Mouse (Mus musculus) heart, adult 2 months (tissue): ENCODE measurements around the gene Stag3. TPM values are rescaled to one million over a fixed set of nuclear protein-coding genes. Genes with fewer than 3 reads are reported as not detected.

Source experiments
- DNase-seq, 2 experiments: peaks; one replicate each; pipeline ENCODE4 v3.0.0; 2021
- H3K27ac ChIP-seq: fragments of 200-600 bp; 2 replicates; pipeline ENCODE4 v1.8.1; 2022
- H3K27me3 ChIP-seq: fragments of 200-500 bp; 2 replicates; pipeline ENCODE4 v1.6.1; 2012; ENCODE audit warnings: mild to moderate bottlenecking, low read length, inconsistent platforms, mixed read lengths; ENCODE audit not compliant: control insufficient read depth, insufficient read depth
- H3K36me3 ChIP-seq: fragments of 200-500 bp; 2 replicates; pipeline ENCODE4 v1.6.1; 2012; ENCODE audit warnings: low read length, inconsistent platforms; ENCODE audit not compliant: control insufficient read depth, insufficient read depth
- H3K4me1 ChIP-seq: fragments of 200-500 bp; 2 replicates; pipeline ENCODE4 v1.6.1; 2011; ENCODE audit warnings: low read length; ENCODE audit not compliant: control insufficient read depth, insufficient read depth
- H3K4me3 ChIP-seq: fragments of 200-600 bp; 2 replicates; pipeline ENCODE4 v1.8.1; 2022
- H3K79me2 ChIP-seq: fragments of 200-500 bp; replicated peaks from 2 replicates; pipeline ENCODE4 v1.6.1; 2012; ENCODE audit warnings: mild to moderate bottlenecking, inconsistent platforms, low read length, moderate library complexity, mixed read lengths; ENCODE audit not compliant: control insufficient read depth, insufficient read depth
- H3K9ac ChIP-seq: fragments of 200-500 bp; 2 replicates; pipeline ENCODE4 v1.6.1; 2012; ENCODE audit warnings: low read depth, mild to moderate bottlenecking, control low read depth, inconsistent platforms, low read length, mixed read lengths
- CTCF ChIP-seq: fragments of 200-600 bp; IDR thresholded peaks from 2 replicates; pipeline ENCODE4 v1.8.1; 2022; ENCODE audit warnings: antibody characterized with exemption, mild to moderate bottlenecking, moderate library complexity
- EP300 ChIP-seq: fragments of 200-500 bp; IDR thresholded peaks from 2 replicates; pipeline ENCODE4 v1.6.1; 2011; ENCODE audit warnings: low read depth, low read length, control low read depth; ENCODE audit not compliant: insufficient read depth
- POLR2A ChIP-seq: fragments of 200-500 bp; IDR thresholded peaks from 2 replicates; pipeline ENCODE4 v1.6.1; 2011; ENCODE audit warnings: mild to moderate bottlenecking, low read depth, low read length, control low read depth; ENCODE audit not compliant: insufficient read depth
- WGBS: fragments of 180-500 bp; shearing (Covaris S2); methylation state at CpG from one replicate; pipeline ENCODE4 v1.1.7; 2018; 5-methylcytosine and 5-hydroxymethylcytosine counted together
- intact Hi-C: fragments of 180-260 bp; cut with DNase I; formaldehyde crosslinking; loops from one replicate; pipeline ENCODE4 v1.15.1; 2025
- polyA plus RNA-seq: library from polyadenylated mRNA; depleted of rRNA; stranded (reverse); fragments of >200 nt; gene quantifications from 2 replicates; pipeline ENCODE4 v1.2.3, GENCODE M21; 2012
- total RNA-seq, 2 experiments: library from RNA; stranded (reverse); gene quantifications; 2 replicates each; pipeline ENCODE4 v1.2.3; 2021

The Stag3 gene
- total and polyA plus RNA-seq, 3 experiments: 0.98 TPM; not detected in 2

GRCm38 (mm10) chr5:138283540-138283939, 3.5 kb downstream of the Stag3 start:
- no peak for DNase-seq
- H3K27ac ChIP-seq: no peak overlapping the region
- peaks cover 1% of the 10 kb centered on the region; the same call in 1 of the 2 replicates for H3K27me3 ChIP-seq
- H3K79me2 ChIP-seq: no peaks in the 10 kb centered on the region
- no peaks in the 10 kb centered on the region for H3K36me3 ChIP-seq
- H3K4me1 ChIP-seq: no peaks in the 10 kb centered on the region; the same call in 1 of the 2 replicates
- WGBS: 63% methylated on average over 1 of the region's 1 CpGs
- intact Hi-C loops: no loop called here
- TF ChIP-seq POLR2A (no peak), CTCF (peak; percentile 29), EP300 (no peak)
- no peak overlapping the region for H3K4me3 ChIP-seq
- H3K9ac ChIP-seq: no peak overlapping the region

- DNase-seq: no peak
- H3K79me2 ChIP-seq: no peaks in the 10 kb centered on the region
- intact Hi-C loops: no loop called here
- peak; percentile 44 for TF ChIP-seq CTCF
- no peak for TF ChIP-seq POLR2A
- WGBS: 69% methylated on average over 3 of the region's 3 CpGs
- no peak overlapping the region for H3K4me3 ChIP-seq
- no peak overlapping the region for H3K9ac ChIP-seq
- no peak overlapping the region for H3K27ac ChIP-seq
- H3K27me3 ChIP-seq: no peaks in the 10 kb centered on the region
- no peaks in the 10 kb centered on the region for H3K36me3 ChIP-seq
- H3K4me1 ChIP-seq: no peaks in the 10 kb centered on the region
These were observed 7.8 kb downstream of the Stag3 start for GRCm38 (mm10) chr5:138287861-138288260.

- 59% methylated on average over 1 of the region's 1 CpGs for WGBS
- H3K4me3 ChIP-seq: no peak overlapping the region
These were observed 11.6 kb downstream of the Stag3 start for GRCm38 (mm10) chr5:138291638-138292037.

GRCm38 (mm10) chr5:138294158-138294557, 14.1 kb downstream of the Stag3 start:
- no peak overlapping the region for H3K4me3 ChIP-seq
- no peaks in the 10 kb centered on the region for H3K27me3 ChIP-seq
- no peaks in the 10 kb centered on the region for H3K4me1 ChIP-seq
- intact Hi-C loops: no loop called here
- no peak for DNase-seq
- H3K27ac ChIP-seq: no peak overlapping the region
- no peaks in the 10 kb centered on the region for H3K36me3 ChIP-seq
- TF ChIP-seq POLR2A (no peak), EP300 (no peak), CTCF (no peak)
- no peak overlapping the region for H3K9ac ChIP-seq
- H3K79me2 ChIP-seq: no peaks in the 10 kb centered on the region

More at GRCm38 (mm10) chr5:138291638-138292037, 11.6 kb downstream of the Stag3 start:
- H3K27me3 ChIP-seq: no peaks in the 10 kb centered on the region
- no peak for DNase-seq
- no peaks in the 10 kb centered on the region for H3K36me3 ChIP-seq
- H3K79me2 ChIP-seq: no peaks in the 10 kb centered on the region
- no peak overlapping the region for H3K9ac ChIP-seq
- intact Hi-C loops: no loop called here
- no peak overlapping the region for H3K27ac ChIP-seq
- TF ChIP-seq POLR2A (no peak), EP300 (no peak), CTCF (no peak)
- no peaks in the 10 kb centered on the region for H3K4me1 ChIP-seq

- H3K4me1 ChIP-seq: no peaks in the 10 kb centered on the region
- H3K4me3 ChIP-seq: no peak overlapping the region
- no peaks in the 10 kb centered on the region for H3K79me2 ChIP-seq
- no peak overlapping the region for H3K9ac ChIP-seq
- 74% methylated on average over 2 of the region's 2 CpGs for WGBS
- H3K27ac ChIP-seq: no peak overlapping the region
- no peaks in the 10 kb centered on the region for H3K36me3 ChIP-seq
- no peak for DNase-seq
- intact Hi-C loops: no loop called here
- H3K27me3 ChIP-seq: no peaks in the 10 kb centered on the region
- TF ChIP-seq EP300 (no peak), CTCF (no peak), POLR2A (no peak)
These were observed 19.6 kb downstream of the Stag3 start for GRCm38 (mm10) chr5:138299613-138300012.

- H3K36me3 ChIP-seq: no peaks in the 10 kb centered on the region
- H3K4me1 ChIP-seq: no peaks in the 10 kb centered on the region
- no peak for DNase-seq
- H3K4me3 ChIP-seq: no peak overlapping the region
- no peaks in the 10 kb centered on the region for H3K79me2 ChIP-seq
- no peak overlapping the region for H3K27ac ChIP-seq
- 83% methylated on average over 3 of the region's 3 CpGs for WGBS
- no peak overlapping the region for H3K9ac ChIP-seq
- intact Hi-C loops: no loop called here
- TF ChIP-seq POLR2A (no peak), EP300 (no peak), CTCF (no peak)
- no peaks in the 10 kb centered on the region for H3K27me3 ChIP-seq
These were observed 32.8 kb downstream of the Stag3 start for GRCm38 (mm10) chr5:138312795-138313194.

GRCm38 (mm10) chr5:138341661-138342060, 61.6 kb downstream of the Stag3 start, which contains the start of gene Pvrig:
Pvrig (plus strand) TSS chr5:138341961.
- Histone ChIP-seq H3K36me3 (no peaks in the 10 kb centered on the region), H3K4me1 (no peaks in the 10 kb centered on the region), H3K9ac (no peak within 1 kb of the TSS), H3K27ac (no peak within 1 kb of the TSS), H3K4me3 (no peak within 1 kb of the TSS), H3K79me2 (no peaks in the 10 kb centered on the region), H3K27me3 (no peaks in the 10 kb centered on the region)
- 67% methylated on average over 2 of the region's 2 CpGs for WGBS
- no peak for DNase-seq
- intact Hi-C loops: no loop called here
- no peak for TF ChIP-seq CTCF
- TF ChIP-seq POLR2A: no peak
- TF ChIP-seq EP300: no peak
